Mouse (Mus musculus): Measurements from ENCODE around the gene Pxylp1.

DNA sequence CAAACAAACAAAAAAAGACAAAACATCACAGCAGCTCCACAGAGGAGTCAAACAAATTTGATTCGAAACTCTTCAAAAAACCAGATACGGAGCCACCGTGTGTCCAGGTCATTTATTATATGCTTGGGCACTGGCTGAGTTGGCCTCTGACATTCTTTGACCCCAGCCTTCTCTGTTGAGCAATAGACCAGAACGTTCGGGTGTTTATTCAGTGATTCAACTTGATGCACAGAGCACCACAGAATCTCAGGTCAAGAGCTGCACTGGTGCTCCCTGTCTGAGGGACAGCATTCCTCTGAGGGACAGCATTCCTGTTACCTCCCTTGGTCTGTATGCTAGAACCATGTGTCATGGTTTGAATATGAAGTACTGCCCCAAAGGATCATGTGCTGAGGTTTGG lies 1.1 kb upstream of the Pxylp1 start:
- TF ChIP-seq POLR2A (IDR thresholded peaks at IDR 0.05; ENCODE audit: extremely low read depth, insufficient read depth, low read length) (no peak), CTCF (IDR thresholded peaks at IDR 0.05; ENCODE audit: low read depth, low read length) (no peak)
